Mouse (Mus musculus): ENCODE data around the gene Pcyt2.
"Not testable (repeated sequence)": the region's sequence is repeated elsewhere in the genome, so short reads cannot be mapped to it uniquely, and the experiment has no call there.

Gene Pcyt2

GRCm38 (mm10) chr11:120615167-120615566, 2.6 kb downstream of the Pcyt2 start:
- no peak for DNase-seq

GRCm38 (mm10) chr11:120613976-120614375, 3.8 kb downstream of the Pcyt2 start:
- no peak for DNase-seq

GRCm38 (mm10) chr11:120613481-120613972, 4.2 kb downstream of the Pcyt2 start:
- DNase-seq: no peak

- no peak for DNase-seq
Measured at GRCm38 (mm10) chr11:120612763-120613162, 5.0 kb downstream of the Pcyt2 start.

GRCm38 (mm10) chr11:120610477-120611046, 7.2 kb downstream of the Pcyt2 start:
- no peak for DNase-seq

- DNase-seq: peak; percentile 11
Measured at GRCm38 (mm10) chr11:120609250-120609649, 8.5 kb downstream of the Pcyt2 start.

GRCm38 (mm10) chr11:120608241-120609034, 9.3 kb downstream of the Pcyt2 start, which contains the start of gene Npb:
TSS of gene Npb (plus strand) at chr11:120608477.
- DNase-seq: no peak

GRCm38 (mm10) chr11:120606764-120607163, 11.0 kb downstream of the Pcyt2 start:
- DNase-seq: no peak

- DNase-seq: no peak
Measured at GRCm38 (mm10) chr11:120605667-120606066, 12.1 kb downstream of the Pcyt2 start.

GRCm38 (mm10) chr11:120603545-120603944, 14.2 kb downstream of the Pcyt2 start:
- DNase-seq: no peak

GRCm38 (mm10) chr11:120600716-120601115, 17.0 kb downstream of the Pcyt2 start:
- no peak for DNase-seq

GRCm38 (mm10) chr11:120598990-120599549, 18.7 kb downstream of the Pcyt2 start:
- no peak for DNase-seq

GRCm38 (mm10) chr11:120598283-120598989, 19.3 kb downstream of the Pcyt2 start, which contains the start of the genes Alyref and Anapc11:
TSS of gene Alyref (minus strand) at chr11:120598365.
TSS of gene Anapc11 (plus strand) at chr11:120598421.
- peak; percentile 94 for DNase-seq

- DNase-seq: no peak
Measured at GRCm38 (mm10) chr11:120597240-120598235, 20.2 kb downstream of the Pcyt2 start.

GRCm38 (mm10) chr11:120588531-120588930, 29.2 kb downstream of the Pcyt2 start:
- no peak for DNase-seq

GRCm38 (mm10) chr11:120583937-120584336, 33.8 kb downstream of the Pcyt2 start:
- no peak for DNase-seq

GRCm38 (mm10) chr11:120582982-120583293, 34.8 kb downstream of the Pcyt2 start:
- not testable (repeated sequence) for DNase-seq

- DNase-seq: no peak
Measured at GRCm38 (mm10) chr11:120582268-120582981, 35.3 kb downstream of the Pcyt2 start.

- DNase-seq: peak; percentile 86
Measured at GRCm38 (mm10) chr11:120581490-120582267, 36.1 kb downstream of the Pcyt2 start, which contains the start of gene Arhgdia. TSS of gene Arhgdia (minus strand) at chr11:120581624.

GRCm38 (mm10) chr11:120580871-120581331, 36.8 kb downstream of the Pcyt2 start:
- peak; percentile 31 for DNase-seq

All from layer of hippocampus, adult 9-11 months (tissue).